Mouse (Mus musculus) left cerebral cortex, adult 11 months (tissue): ENCODE measurements around the gene D7Ertd443e.

Experiments used
- DNase-seq: peaks from one replicate; pipeline ENCODE4 v3.0.0; 2022; ENCODE audit warnings: low spot score

The D7Ertd443e gene

DNA sequence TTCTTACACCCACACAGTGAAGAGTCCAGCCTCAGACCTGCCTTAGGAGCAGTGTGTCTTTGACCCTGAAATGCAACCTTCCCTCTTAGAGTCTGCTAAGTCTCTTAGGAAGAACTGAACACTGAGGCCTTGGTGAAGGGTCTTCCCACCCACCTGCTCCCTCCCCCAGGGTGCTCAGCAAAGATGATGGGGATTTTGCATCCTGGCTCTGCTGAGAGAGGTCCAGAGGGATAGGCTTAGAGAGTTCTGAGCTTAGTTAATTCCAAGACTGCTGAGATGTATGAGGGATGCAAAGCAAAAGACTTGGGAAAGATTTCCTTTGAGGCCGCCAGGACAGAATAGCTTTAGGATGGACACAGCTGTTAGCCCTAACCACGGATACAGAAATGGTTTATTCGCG lies 158.4 kb downstream of the D7Ertd443e start:
- no peak for DNase-seq

DNA sequence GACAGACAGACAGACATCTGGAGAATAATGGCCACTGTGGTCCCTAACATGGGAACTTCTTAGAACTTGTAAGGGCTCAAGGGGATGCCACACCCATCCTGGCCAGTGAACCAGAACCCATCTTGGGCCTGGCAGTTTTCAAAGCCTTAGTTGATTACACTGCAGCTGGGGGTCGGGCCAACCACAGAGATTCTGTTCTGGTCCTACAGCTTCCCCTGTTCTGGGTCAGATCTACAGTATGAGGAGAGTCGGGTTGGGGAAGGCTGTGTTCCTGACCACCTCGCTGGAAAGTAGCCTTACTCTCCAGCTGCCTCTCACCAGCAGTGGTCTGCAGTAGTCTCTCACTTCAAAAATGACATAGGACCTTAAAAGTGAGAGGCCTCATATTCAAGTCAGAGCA lies 159.2 kb downstream of the D7Ertd443e start:
- no peak for DNase-seq

DNA sequence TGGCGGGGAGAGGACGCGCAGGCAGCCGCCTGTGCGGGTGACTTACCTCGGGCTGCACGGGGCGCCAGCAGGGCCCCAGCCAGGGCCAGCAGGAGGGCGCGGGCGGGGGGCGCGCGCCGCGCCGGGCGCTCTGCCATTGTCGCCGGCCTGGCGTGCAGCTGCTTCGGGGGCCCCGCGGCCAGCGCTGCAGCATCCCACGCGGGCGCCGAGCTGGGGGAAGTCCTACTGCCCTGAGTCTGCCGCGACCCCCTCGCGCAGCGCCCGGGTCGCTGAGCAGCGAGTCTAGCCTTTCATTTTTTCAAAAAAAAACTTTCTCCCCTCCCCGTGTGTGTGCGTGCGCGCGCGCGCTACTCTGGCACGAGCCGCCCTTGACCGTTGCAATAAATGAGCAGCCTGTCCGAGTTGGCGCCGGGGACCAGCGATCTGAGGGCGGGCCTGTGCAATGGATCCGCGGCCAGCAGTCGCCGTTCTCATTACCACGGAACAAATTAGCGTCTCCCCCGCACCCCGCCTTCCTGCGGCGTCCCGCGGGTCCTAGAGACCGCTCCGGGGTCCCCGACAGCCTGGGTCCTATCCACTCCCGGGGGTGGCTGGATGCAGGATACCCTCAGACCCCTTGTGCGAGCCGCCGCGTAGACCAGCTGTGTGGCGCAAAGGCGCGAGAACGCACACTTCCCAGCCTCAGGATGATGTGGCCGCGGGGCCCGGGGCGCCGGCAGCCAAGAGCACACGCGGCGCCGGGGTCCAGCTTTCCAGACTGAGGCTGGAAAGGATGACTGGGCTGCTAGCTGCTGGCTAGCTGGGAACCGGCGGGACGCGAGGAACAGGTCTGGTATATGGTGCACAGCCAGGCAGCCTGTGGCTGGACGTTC lies 160.5 kb downstream of the D7Ertd443e start:
- no peak for DNase-seq

DNA sequence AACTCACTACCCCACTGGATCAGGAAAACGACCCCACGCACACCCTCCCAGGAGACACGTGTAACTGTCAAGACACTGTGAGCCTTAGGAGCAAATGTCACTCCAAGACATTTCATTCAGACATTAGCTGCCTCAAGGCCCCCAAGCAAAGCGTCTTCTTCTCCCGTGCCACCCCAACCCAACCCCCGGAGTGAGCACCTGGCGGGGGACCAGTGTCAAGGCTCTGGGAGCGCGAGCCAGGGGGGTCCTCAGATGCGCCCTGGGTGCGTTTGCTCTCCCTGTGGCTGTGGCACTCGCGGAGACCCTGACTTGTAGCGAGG lies 161.1 kb downstream of the D7Ertd443e start:
- no peak for DNase-seq

DNA sequence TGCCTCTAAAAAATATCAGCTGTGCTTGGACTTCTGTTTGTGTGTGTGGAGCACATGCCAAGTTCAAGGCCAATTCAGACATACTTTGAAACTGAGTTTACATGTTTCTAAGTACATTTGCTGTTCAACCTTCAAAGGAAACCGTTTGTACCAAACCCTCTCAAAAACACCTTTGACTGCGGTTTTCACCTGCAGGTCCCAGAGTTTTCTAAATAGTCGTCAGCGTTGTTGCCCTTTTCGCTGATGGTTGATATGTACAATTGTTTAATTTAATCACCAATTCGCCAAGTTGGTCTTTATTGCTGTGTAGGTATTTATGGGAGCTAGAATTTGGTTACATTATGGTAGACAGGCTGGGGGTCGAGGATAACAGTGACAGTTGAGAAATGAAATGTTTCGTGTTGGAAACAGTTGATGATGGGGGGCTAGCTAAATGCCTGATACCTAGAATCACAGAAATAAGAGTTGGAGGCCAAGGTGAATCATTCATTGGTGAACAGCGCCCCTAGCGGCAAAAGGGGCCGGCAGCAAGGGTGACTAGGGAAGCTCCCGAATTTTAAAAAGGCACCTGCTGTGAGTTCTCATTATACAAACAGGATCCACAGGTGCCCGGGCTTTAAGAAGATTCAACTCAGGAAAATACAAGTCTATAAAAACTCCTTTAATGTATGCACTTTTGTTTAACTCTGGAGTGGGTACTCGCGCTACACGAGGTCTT lies 161.9 kb downstream of the D7Ertd443e start:
- peak; percentile 53 for DNase-seq
